Mouse (Mus musculus) ES-Bruce4 (cell line): Measurements from ENCODE around the gene Zfp653. TPM values are rescaled to one million over a fixed set of nuclear protein-coding genes. Genes with fewer than 3 reads are reported as not detected.

Experiments used
- H3K27ac ChIP-seq: 2 replicates; pipeline ENCODE4 v1.5.1; 2012; ENCODE audit warnings: low read length, inconsistent platforms; ENCODE audit not compliant: insufficient read depth
- H3K27me3 ChIP-seq: 2 replicates; pipeline ENCODE4 v1.6.1; 2012; ENCODE audit warnings: mild to moderate bottlenecking, low read length, inconsistent platforms; ENCODE audit not compliant: control insufficient read depth, poor library complexity, insufficient read depth, severe bottlenecking
- H3K36me3 ChIP-seq: 2 replicates; pipeline ENCODE4 v1.6.1; 2012; ENCODE audit warnings: inconsistent platforms, mild to moderate bottlenecking, low read length, moderate library complexity; ENCODE audit not compliant: control insufficient read depth, poor library complexity, insufficient read depth, severe bottlenecking
- H3K4me1 ChIP-seq: one replicate; pipeline ENCODE4 v1.8.1; 2011; ENCODE audit warnings: low read length; ENCODE audit not compliant: control insufficient read depth, insufficient read depth
- H3K4me3 ChIP-seq: 2 replicates; pipeline ENCODE4 v1.5.1; 2011; ENCODE audit warnings: low read depth, mild to moderate bottlenecking, low read length
- H3K9ac ChIP-seq: 2 replicates; pipeline ENCODE4 v1.6.1; 2012; ENCODE audit warnings: low read depth, mild to moderate bottlenecking, inconsistent platforms; ENCODE audit not compliant: poor library complexity, severe bottlenecking
- H3K9me3 ChIP-seq: replicated peaks from 2 replicates; pipeline ENCODE4 v1.6.1; 2012; ENCODE audit warnings: mild to moderate bottlenecking, low read length, inconsistent platforms; ENCODE audit not compliant: control insufficient read depth, poor library complexity, insufficient read depth, severe bottlenecking
- CTCF ChIP-seq: IDR thresholded peaks from one replicate; pipeline ENCODE4 v1.8.1; 2011; ENCODE audit warnings: low read depth, low read length
- EP300 ChIP-seq: IDR thresholded peaks from 2 replicates; pipeline ENCODE4 v1.6.1; 2011; ENCODE audit warnings: low read depth, low read length; ENCODE audit not compliant: insufficient read depth
- POLR2A ChIP-seq: IDR thresholded peaks from one replicate; pipeline ENCODE4 v1.8.1; 2011; ENCODE audit warnings: low read length; ENCODE audit not compliant: insufficient read depth
- polyA plus RNA-seq: library from polyadenylated mRNA; stranded (reverse); fragments of >200 nt; gene quantifications from 2 replicates; pipeline ENCODE4 v1.2.4, GENCODE M21; 2011; ENCODE audit warnings: low read depth; ENCODE audit not compliant: missing spikeins, insufficient read depth, insufficient read length

Zfp653 gene
- polyA plus RNA-seq, 1 experiment: 7.2 TPM

GRCm38 (mm10) chr9:22065642-22066041, 5.5 kb downstream of the Zfp653 start:
- Histone ChIP-seq H3K4me1 (no peaks in the 10 kb centered on the region), H3K27ac (no peak overlapping the region), H3K36me3 (peaks cover 4% of the 10 kb centered on the region; the same call in 1 of the 2 replicates), H3K27me3 (no peaks in the 10 kb centered on the region), H3K9me3 (no peaks in the 10 kb centered on the region), H3K9ac (no peak overlapping the region), H3K4me3 (no peak overlapping the region)
- TF ChIP-seq POLR2A: no peak
- TF ChIP-seq CTCF: no peak
- no peak for TF ChIP-seq EP300

GRCm38 (mm10) chr9:22064341-22064740, 6.8 kb downstream of the Zfp653 start:
- no peaks in the 10 kb centered on the region for H3K27me3 ChIP-seq
- no peaks in the 10 kb centered on the region for H3K9me3 ChIP-seq
- H3K4me3 ChIP-seq: no peak overlapping the region
- peaks cover 4% of the 10 kb centered on the region; the same call in 1 of the 2 replicates for H3K36me3 ChIP-seq
- no peaks in the 10 kb centered on the region for H3K4me1 ChIP-seq
- no peak overlapping the region for H3K9ac ChIP-seq
- no peak overlapping the region for H3K27ac ChIP-seq
- no peak for TF ChIP-seq POLR2A
- TF ChIP-seq EP300: no peak
- no peak for TF ChIP-seq CTCF

- Histone ChIP-seq H3K36me3 (peaks cover 4% of the 10 kb centered on the region; the same call in 1 of the 2 replicates), H3K9ac (no peak overlapping the region)
Measured at GRCm38 (mm10) chr9:22061339-22061738, 9.8 kb downstream of the Zfp653 start.

GRCm38 (mm10) chr9:22058011-22058424, 13.2 kb downstream of the Zfp653 start:
- H3K36me3 ChIP-seq: no peaks in the 10 kb centered on the region

More at GRCm38 (mm10) chr9:22061339-22061738, 9.8 kb downstream of the Zfp653 start:
- H3K9me3 ChIP-seq: no peaks in the 10 kb centered on the region
- no peak overlapping the region for H3K4me3 ChIP-seq
- H3K27ac ChIP-seq: no peak overlapping the region
- TF ChIP-seq POLR2A: no peak
- no peak for TF ChIP-seq EP300
- TF ChIP-seq CTCF: no peak
- no peaks in the 10 kb centered on the region for H3K4me1 ChIP-seq
- H3K27me3 ChIP-seq: no peaks in the 10 kb centered on the region

GRCm38 (mm10) chr9:22057031-22057517, 14.1 kb downstream of the Zfp653 start:
- no peak for TF ChIP-seq EP300
- no peak for TF ChIP-seq POLR2A
- TF ChIP-seq CTCF: no peak
- no peaks in the 10 kb centered on the region for H3K27me3 ChIP-seq

More at GRCm38 (mm10) chr9:22058011-22058424, 13.2 kb downstream of the Zfp653 start:
- Histone ChIP-seq H3K4me3 (no peak overlapping the region), H3K9ac (no peak overlapping the region), H3K27me3 (no peaks in the 10 kb centered on the region), H3K9me3 (no peaks in the 10 kb centered on the region), H3K27ac (no peak overlapping the region), H3K4me1 (peaks cover 5% of the 10 kb centered on the region)
- TF ChIP-seq EP300 (no peak), CTCF (no peak), POLR2A (no peak)

GRCm38 (mm10) chr9:22056303-22056910, 14.8 kb downstream of the Zfp653 start:
- no peaks in the 10 kb centered on the region for H3K9me3 ChIP-seq
- peaks cover 5% of the 10 kb centered on the region for H3K4me1 ChIP-seq
- no peaks in the 10 kb centered on the region; the same call in 1 of the 2 replicates for H3K27me3 ChIP-seq
- no peak overlapping the region for H3K27ac ChIP-seq
- TF ChIP-seq POLR2A: no peak
- no peak for TF ChIP-seq CTCF
- no peak for TF ChIP-seq EP300
- H3K4me3 ChIP-seq: no peak overlapping the region
- H3K9ac ChIP-seq: no peak overlapping the region
- H3K36me3 ChIP-seq: no peaks in the 10 kb centered on the region

More at GRCm38 (mm10) chr9:22057031-22057517, 14.1 kb downstream of the Zfp653 start:
- Histone ChIP-seq H3K4me1 (peaks cover 5% of the 10 kb centered on the region), H3K36me3 (no peaks in the 10 kb centered on the region), H3K9me3 (no peaks in the 10 kb centered on the region), H3K27ac (no peak overlapping the region), H3K4me3 (no peak overlapping the region), H3K9ac (no peak overlapping the region)
